Mouse (Mus musculus): ENCODE measurements at regions not wholly inside any gene's neighbourhood (a gene's known extent, or its start where the extent isn't known, plus 50 kb on each side); places are given as distances from the start of the nearest gene placed in this dataset.

DNA sequence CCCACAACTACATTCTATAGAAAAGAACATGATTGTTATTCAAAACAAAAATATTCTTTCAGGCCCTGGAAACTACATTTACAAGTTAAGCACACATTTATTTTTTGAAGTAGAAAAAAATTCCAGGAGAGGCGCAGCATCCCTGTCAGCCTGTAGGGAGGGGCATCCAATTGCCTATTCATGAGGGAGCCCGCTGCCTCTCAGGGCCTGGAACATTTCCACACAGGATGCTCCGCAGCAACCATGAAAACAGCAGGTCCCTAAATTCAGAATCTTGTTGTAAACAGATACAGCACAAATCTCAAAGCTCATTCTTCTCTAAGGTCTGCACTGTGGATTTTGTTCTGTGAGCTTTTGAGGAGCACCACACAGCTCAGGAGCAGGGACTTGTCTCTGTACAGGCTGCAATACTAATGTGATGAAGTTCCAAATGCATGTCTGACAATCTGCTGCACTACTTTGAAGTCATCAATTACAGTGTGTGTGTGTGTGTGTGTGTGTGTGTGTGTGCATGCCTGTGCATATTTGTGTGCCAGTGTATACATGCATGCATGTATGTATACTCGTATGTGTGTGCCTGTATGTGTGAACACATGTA is 121.4 kb upstream of the Spaca1 start:
- no peak for TF ChIP-seq CTCF (IDR thresholded peaks at IDR 0.05)
- TF ChIP-seq EP300 (IDR thresholded peaks at IDR 0.05): no peak
